Mouse (Mus musculus): ENCODE measurements around the gene Tbx5.

- TF ChIP-seq CTCF (IDR thresholded peaks at IDR 0.05; ENCODE audit: low read depth, low read length) (no peak), POLR2A (IDR thresholded peaks at IDR 0.05; ENCODE audit: extremely low read depth, insufficient read depth, low read length) (no peak)
Observed at GRCm38 (mm10) chr5:119815247-119815646, 17.2 kb upstream of the Tbx5 start.
